Mouse (Mus musculus) small intestine, adult 2 months (tissue): ENCODE data around the gene Dcst2. TPM values are rescaled to one million over a fixed set of nuclear protein-coding genes. Genes with fewer than 3 reads are reported as not detected.

Source experiments
- H3K27ac ChIP-seq: fragments of 200-500 bp; 2 replicates; pipeline ENCODE4 v1.5.1; 2012; ENCODE audit warnings: low read depth, low read length, control low read depth, inconsistent platforms; ENCODE audit not compliant: insufficient read depth
- H3K27me3 ChIP-seq: fragments of 200-500 bp; 2 replicates; pipeline ENCODE4 v1.6.1; 2012; ENCODE audit warnings: mild to moderate bottlenecking, moderate library complexity, low read length, inconsistent platforms; ENCODE audit not compliant: control insufficient read depth, insufficient read depth
- H3K36me3 ChIP-seq: fragments of 200-500 bp; 2 replicates; pipeline ENCODE4 v1.6.1; 2012; ENCODE audit warnings: mild to moderate bottlenecking, low read length, control low read depth, inconsistent platforms; ENCODE audit not compliant: control insufficient read depth, insufficient read depth
- H3K4me1 ChIP-seq: fragments of 200-500 bp; 2 replicates; pipeline ENCODE4 v1.6.1; 2012; ENCODE audit warnings: low read length, inconsistent platforms, mixed read lengths; ENCODE audit not compliant: control insufficient read depth, insufficient read depth, insufficient read length
- H3K4me3 ChIP-seq: fragments of 200-500 bp; 2 replicates; pipeline ENCODE4 v1.5.1; 2012; ENCODE audit warnings: low read depth, mild to moderate bottlenecking, control low read depth, inconsistent platforms, low read length, moderate library complexity
- CTCF ChIP-seq: fragments of 200-500 bp; IDR thresholded peaks from 2 replicates; pipeline ENCODE4 v1.5.1; 2012; ENCODE audit warnings: low read depth, mild to moderate bottlenecking, control low read depth, inconsistent platforms, low read length, moderate library complexity, mixed read lengths; ENCODE audit not compliant: insufficient replicate concordance, insufficient read length; ENCODE audit errors: extremely low read depth
- POLR2A ChIP-seq: fragments of 200-500 bp; IDR thresholded peaks from 2 replicates; pipeline ENCODE4 v1.6.1; 2012; ENCODE audit warnings: low read depth, mild to moderate bottlenecking, control low read depth, inconsistent platforms, low read length, moderate library complexity
- WGBS: fragments of 180-500 bp; shearing (Covaris S2); methylation state at CpG from one replicate; pipeline ENCODE4 v1.1.7; 2018; 5-methylcytosine and 5-hydroxymethylcytosine counted together
- polyA plus RNA-seq: library from polyadenylated mRNA; depleted of rRNA; stranded (reverse); fragments of >200 nt; gene quantifications from 2 replicates; pipeline ENCODE4 v1.2.3, GENCODE M21; 2012; rRNA removed

Gene Dcst2
- polyA plus RNA-seq, 1 experiment, result 1.2 TPM

GRCm38 (mm10) chr3:89425876-89426275, 64.1 kb downstream of the Dcst2 start:
- no peaks in the 10 kb centered on the region for H3K27me3 ChIP-seq
- H3K36me3 ChIP-seq, result peaks cover 33% of the 10 kb centered on the region
- no peak overlapping the region for H3K4me3 ChIP-seq
- H3K4me1 ChIP-seq, result peaks cover 6% of the 10 kb centered on the region
- TF ChIP-seq CTCF (no peak), POLR2A (no peak)
- no peak overlapping the region for H3K27ac ChIP-seq
- WGBS, result 95% methylated on average over 4 of the region's 4 CpGs

Other genes starting within 250 kb of the Dcst2 start
- gene Pklr, start 225.8 kb upstream of the Dcst2 start, polyA plus RNA-seq, result 264 and 580 TPM in 2 replicates
- gene Hcn3, start 201.8 kb upstream of the Dcst2 start, polyA plus RNA-seq, result 0.30 and 1.3 TPM in 2 replicates
- gene Clk2, start 197.2 kb upstream of the Dcst2 start, polyA plus RNA-seq, result 20.6 and 27.7 TPM in 2 replicates
- 57.0 and 96.1 TPM in 2 replicates for gene Scamp3, start 184.5 kb upstream of the Dcst2 start, polyA plus RNA-seq
- gene Fam189b, start 178.8 kb upstream of the Dcst2 start, polyA plus RNA-seq, result 14.0 and 19.4 TPM in 2 replicates
- 37.1 and 70.6 TPM in 2 replicates for gene Gba, start 159.0 kb upstream of the Dcst2 start, polyA plus RNA-seq
- gene Thbs3, start 146.8 kb upstream of the Dcst2 start, polyA plus RNA-seq, result 10.5 and 16.0 TPM in 2 replicates
- gene Mtx1, start 134.9 kb upstream of the Dcst2 start, polyA plus RNA-seq, result 92.5 and 181 TPM in 2 replicates
- gene Muc1, start 132.9 kb upstream of the Dcst2 start, polyA plus RNA-seq, result 0.76 and 139 TPM in 2 replicates
- gene Krtcap2, start 116.0 kb upstream of the Dcst2 start, polyA plus RNA-seq, result 120 and 182 TPM in 2 replicates
- gene Trim46, start 115.7 kb upstream of the Dcst2 start, polyA plus RNA-seq, result 4.3 and 8.7 TPM in 2 replicates
- 357 and 440 TPM in 2 replicates for gene Dpm3, start 102.6 kb upstream of the Dcst2 start, polyA plus RNA-seq
- gene Slc50a1, start 91.4 kb upstream of the Dcst2 start, polyA plus RNA-seq, result 81.6 and 97.3 TPM in 2 replicates
- gene Efna1, start 80.8 kb upstream of the Dcst2 start, polyA plus RNA-seq, result 46.1 and 122 TPM in 2 replicates
- 3.9 and 7.0 TPM in 2 replicates for gene Efna3, start 39.0 kb upstream of the Dcst2 start, polyA plus RNA-seq
- gene Efna4, start 23.9 kb upstream of the Dcst2 start, polyA plus RNA-seq, result 11.6 and 20.0 TPM in 2 replicates
- 48.9 and 70.7 TPM in 2 replicates for gene Adam15, start 12.0 kb upstream of the Dcst2 start, polyA plus RNA-seq
- 2.0 and 9.1 TPM in 2 replicates for gene Dcst1, start 3.3 kb downstream of the Dcst2 start, polyA plus RNA-seq
- 97.8 and 262 TPM in 2 replicates for gene Zbtb7b, start 32.8 kb downstream of the Dcst2 start, polyA plus RNA-seq
- 0.85 TPM in 1 of 2 replicates, not detected in the other for gene Lenep, start 40.8 kb downstream of the Dcst2 start, polyA plus RNA-seq
- gene Flad1, start 49.9 kb downstream of the Dcst2 start, polyA plus RNA-seq, result 22.1 and 36.1 TPM in 2 replicates
- gene Cks1b, start 56.4 kb downstream of the Dcst2 start, polyA plus RNA-seq, result 6.2 and 13.7 TPM in 2 replicates
- gene Shc1, start 56.5 kb downstream of the Dcst2 start, polyA plus RNA-seq, result 33.6 and 63.5 TPM in 2 replicates
- 61.7 and 87.5 TPM in 2 replicates for gene Pygo2, start 68.2 kb downstream of the Dcst2 start, polyA plus RNA-seq
- gene Pbxip1, start 74.7 kb downstream of the Dcst2 start, polyA plus RNA-seq, result 26.8 and 36.5 TPM in 2 replicates
- gene Pmvk, start 92.6 kb downstream of the Dcst2 start, polyA plus RNA-seq, result 9.0 and 18.3 TPM in 2 replicates
- gene Kcnn3, start 158.2 kb downstream of the Dcst2 start, polyA plus RNA-seq, result 3.3 and 4.6 TPM in 2 replicates